Mouse (Mus musculus) cerebellum, postnatal 10 days (tissue): ENCODE data around the gene Knstrn.
A peak's percentile ranks its signal among the peaks of the same experiment; 100 is the strongest.

Experiments
- DNase-seq, 2 experiments: peaks; one replicate each; pipeline ENCODE4 v3.0.0; 2021; ENCODE audit warnings: mixed read lengths in 2 of 2

Knstrn gene

DNA sequence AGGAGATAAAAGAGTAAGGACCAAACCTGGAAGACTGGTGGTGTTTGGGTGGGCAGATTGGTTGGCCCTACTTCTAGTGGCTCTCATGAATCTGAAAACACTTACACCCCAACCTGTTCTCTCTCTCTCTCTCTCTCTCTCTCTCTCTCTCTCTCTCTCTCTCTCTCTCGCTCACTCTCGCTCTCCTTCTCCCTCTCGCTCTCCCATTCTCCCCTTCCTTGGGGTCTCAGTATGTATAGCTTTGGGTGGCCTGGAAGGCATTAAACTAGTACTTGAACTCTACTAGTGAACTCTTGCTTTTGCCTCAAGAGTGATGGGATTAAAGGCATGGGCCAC lies 48.5 kb downstream of the Knstrn start:
- DNase-seq, result no peak

DNA sequence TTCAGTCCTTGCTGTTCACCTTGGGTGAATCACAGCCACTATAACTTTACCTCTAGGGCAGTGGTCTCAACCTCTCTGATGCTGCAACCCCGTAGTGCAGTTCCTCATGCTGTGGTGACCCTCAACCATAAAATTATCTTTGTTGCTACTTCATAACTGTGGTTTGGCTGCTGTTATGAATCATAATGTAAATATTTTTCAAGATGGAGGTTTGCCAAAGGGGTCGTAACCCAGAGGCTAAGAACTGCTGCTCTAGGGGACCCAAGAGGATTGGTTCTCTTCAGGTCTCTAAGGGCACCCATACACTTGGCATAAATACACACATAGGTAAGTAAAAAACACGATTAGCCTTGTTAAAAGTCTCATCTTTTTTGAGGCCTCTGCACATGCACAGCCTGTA lies 56.8 kb downstream of the Knstrn start:
- no peak for DNase-seq

DNA sequence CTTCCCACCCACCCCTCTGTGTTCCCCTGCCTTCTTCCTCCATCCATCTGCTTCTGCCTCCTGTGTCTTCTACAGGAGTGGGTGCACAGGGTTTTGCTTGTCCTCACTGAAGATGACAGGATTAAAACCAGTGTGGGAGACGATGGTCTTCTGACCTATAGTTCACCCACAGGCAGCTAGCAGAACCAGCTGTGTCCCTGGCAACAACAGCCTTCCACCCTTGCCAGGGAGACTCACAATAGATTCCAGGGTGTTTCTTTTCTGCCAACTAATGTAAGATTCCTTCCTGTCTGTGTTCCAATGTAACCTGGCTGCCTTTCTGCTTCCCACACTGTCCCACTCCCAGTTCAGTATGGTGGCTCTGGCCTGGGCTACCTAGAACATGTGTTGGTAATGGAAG lies 57.2 kb downstream of the Knstrn start:
- DNase-seq, result no peak

DNA sequence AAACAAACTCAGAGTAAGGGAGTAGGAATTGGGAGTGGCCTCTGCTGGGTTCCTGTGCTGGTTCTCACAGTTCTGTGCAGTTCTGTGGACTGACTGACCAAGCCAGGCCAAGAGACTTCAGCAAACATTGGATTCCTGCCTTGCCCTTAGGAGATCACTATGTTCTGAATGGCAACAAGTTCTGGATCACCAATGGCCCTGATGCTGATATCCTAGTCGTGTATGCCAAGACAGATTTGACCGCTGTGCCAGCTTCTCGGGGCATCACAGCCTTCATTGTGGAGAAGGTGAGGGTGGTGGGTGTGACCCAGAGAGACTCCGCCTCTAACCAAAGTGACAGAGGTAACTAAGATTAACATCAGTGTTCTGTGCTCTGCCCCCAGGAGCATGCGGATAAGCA lies 59.2 kb downstream of the Knstrn start:
- no peak for DNase-seq

DNA sequence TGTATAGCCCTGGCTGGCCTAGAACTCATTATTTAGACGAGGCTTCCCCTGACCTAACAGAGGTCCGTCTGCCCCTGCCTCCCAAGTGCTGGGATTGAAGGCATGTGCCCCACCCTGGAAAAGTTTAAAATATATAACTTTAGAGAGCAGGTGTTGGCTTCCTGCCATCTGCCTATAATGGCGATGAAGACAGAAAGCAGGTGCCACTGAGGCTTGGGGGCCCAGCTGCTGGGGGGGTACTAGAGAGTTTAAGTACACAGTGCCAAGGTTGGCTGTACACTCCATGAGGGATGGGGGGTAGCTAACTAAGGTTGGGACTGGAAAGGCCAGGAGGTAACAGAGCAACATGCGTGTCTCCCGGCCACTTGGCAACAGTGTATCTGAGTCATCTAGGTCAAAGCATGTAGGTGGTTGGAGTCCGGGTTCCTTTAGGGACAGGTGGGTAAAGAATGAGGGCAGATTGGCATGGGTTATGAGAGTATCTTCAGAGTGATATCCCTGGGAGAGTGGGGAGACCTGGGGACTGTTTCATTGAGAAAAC lies 60.2 kb downstream of the Knstrn start:
- no peak for DNase-seq

DNA sequence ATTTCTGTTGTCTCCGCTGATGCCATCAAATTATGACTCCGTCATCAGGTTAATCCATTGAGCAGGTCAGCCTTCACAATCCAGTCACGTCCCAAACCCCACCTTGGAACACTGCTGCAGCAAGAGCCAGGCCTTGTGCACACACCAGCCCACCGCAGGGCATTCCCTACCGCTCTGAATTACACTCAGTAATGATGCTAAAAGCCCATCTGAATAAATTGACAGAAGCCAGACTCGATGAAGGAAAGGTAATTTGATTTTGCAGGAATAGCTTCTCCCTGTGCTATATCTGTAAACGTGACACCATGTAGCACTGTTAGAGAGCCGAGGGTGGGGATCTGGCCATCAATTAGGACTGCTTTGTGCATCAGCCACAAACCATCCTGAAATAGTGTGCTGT lies 61.5 kb downstream of the Knstrn start:
- no peak for DNase-seq

DNA sequence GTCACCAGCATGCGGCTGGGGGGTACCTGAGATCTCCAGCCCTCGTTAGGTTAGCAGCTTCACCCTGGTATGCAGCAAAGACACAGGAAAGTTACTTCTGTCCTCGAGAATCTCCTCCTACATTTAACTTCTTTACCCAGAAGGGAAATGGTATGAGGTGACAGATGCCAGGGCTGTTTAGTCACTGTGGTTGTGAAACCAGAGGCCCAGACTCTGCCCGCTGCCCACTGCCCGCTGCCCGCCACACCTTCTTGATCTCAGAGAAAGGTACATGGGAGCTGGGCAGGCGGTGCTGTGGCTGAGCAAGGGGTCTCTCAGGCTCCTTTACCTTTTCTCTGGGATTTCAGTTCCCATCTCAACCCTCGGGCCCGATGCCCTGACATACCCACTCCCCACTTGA lies 62.6 kb downstream of the Knstrn start:
- no peak for DNase-seq

DNA sequence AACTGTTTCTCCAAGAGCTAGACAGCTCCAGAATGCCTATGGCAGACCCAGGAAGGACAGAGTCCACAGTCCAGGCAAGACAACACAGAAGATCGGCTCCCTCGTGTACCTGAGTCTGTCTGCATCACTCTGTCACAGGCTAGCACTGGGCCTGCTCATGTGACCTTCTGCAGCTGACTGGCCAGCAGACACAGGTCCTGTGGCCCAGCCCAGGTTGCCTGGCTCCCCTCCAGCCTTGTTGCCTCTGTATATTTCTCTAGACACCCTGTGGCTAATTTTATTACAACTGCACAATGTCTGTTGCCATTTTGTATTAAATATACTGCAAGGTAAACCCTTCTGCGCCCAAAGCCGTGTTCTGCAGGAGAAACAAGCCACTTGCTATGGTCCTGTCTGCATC lies 67.2 kb downstream of the Knstrn start:
- DNase-seq, result no peak

DNA sequence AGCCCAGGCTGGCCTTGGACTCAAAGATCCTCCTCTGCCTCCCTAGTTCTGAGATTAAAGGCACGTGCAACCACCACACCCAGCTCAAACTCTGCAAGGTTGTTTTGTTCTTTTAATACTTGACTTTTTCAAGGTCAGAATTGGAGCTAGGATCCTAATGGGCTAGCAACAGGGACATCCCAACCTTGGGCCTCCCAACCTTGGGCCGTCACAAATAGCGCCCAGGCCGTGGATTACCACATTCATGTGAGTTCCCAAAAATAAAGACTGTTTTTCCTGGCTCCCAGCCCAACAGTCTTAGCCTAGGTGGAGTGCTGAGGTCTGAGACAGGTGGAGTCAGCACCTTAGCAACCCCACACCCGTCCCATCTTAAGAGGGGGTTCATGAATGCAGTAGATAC lies 68.2 kb downstream of the Knstrn start:
- no peak for DNase-seq

DNA sequence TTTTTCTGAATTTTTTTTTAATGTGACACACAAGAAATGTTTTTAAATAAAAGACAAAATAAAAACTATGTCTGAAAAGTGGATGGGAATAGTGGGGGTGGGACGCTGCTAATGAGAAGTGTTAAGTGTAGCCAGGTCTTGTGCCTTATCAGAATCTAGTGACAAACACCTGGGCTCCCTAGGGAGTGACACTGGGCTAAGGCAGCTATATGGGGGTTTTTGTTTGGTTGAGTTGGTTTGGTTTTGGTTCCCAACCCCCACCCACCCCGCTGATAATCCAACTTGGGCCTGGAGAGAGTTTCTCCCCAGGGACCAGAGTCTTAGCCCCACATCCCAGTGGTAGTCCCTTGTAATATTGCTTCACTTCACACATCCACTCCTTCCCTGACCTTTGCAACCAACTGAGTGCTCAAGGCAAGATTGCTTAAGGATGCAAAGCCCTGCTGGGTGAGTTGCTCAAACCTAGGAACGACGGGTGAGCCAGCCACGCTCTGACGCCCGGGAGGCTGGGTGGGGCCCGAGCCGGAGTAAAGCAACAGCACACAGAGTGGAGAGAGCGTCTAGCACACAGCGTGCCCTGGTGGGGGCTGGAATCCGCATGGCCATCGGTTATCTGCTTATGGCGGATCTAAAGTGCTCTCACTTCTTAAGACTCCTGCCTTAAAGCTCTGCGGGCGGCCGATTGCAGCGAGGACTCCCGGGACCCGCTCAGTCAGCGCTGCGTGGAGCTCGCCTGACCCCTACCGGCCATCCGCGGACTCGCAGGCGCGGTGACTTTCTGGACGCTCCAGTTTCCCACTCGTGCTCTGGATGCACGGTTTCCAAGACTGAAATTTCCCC lies 69.3 kb downstream of the Knstrn start:
- DNase-seq, result peak; percentile 91 to 93

DNA sequence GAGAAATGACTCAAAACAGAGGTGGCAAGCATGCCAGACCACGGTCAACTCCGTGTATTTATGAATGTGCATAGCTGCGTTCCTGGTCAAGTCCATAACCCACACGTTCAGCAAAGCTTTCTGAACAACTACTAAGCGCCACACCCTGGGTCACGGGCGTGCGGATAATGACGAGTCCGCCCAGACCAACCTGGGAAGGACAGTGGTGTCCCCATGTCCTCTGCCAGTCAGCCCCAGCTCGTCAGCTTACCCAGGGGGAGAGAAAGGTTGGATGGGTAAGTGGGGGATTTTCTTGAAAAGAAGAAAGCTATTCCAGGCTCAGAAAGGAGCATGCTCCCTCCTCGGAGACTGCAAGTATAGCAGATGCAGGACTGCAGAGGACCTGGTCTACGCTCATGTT lies 73.6 kb downstream of the Knstrn start:
- no peak for DNase-seq

DNA sequence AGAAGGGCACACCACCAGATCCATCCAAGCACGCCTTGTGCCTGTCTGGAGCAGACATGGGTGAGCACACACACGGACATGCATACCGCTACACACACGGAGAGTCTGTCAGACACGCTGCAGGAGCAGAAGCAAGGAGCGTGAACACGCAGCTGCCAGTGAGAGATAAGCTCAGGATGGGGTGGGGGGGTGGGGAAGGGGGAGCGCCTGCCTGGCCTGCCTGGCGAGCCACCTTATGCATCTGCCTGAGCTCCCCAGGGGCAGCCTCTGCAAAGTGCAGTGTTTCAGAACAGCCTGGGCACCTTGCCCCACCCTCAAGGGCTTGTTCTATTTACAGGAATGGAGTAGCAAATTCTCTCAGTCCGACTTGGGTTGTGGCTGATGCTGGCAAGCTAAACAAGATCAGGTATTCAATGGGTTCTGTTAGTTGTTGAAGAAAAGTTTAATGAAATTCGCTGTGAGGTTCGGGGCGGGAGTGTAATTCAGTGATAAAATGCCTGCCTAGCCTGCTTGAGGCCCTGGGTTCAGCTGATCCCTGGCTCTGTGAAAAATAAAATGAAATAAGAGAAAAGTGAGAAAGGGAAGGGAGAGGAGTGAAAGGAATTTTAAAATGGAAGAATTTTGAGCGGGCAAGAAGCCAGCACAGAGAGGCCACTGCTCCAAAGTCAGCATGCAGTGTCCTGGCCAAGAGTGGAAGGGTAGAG lies 74.2 kb downstream of the Knstrn start:
- no peak for DNase-seq

DNA sequence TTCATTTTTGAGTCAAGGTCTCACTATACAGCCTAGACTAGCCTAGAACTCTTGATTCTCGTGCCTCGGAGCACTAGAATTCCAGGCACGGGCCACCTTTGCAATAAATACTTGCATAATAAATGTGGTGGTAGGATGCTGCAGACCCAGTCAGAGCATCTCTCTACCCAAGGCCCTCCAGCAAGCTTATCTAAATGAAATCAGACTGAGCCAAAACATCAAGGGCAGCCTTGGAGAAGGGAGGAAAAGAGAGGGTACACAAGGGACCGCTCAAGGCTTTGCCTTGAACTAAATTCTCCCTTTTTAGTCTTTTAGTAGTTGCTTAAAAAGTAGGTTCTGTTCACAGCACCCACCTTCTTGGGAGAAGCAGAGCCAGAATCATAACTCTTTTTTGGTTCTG lies 77.4 kb downstream of the Knstrn start:
- DNase-seq, result no peak

DNA sequence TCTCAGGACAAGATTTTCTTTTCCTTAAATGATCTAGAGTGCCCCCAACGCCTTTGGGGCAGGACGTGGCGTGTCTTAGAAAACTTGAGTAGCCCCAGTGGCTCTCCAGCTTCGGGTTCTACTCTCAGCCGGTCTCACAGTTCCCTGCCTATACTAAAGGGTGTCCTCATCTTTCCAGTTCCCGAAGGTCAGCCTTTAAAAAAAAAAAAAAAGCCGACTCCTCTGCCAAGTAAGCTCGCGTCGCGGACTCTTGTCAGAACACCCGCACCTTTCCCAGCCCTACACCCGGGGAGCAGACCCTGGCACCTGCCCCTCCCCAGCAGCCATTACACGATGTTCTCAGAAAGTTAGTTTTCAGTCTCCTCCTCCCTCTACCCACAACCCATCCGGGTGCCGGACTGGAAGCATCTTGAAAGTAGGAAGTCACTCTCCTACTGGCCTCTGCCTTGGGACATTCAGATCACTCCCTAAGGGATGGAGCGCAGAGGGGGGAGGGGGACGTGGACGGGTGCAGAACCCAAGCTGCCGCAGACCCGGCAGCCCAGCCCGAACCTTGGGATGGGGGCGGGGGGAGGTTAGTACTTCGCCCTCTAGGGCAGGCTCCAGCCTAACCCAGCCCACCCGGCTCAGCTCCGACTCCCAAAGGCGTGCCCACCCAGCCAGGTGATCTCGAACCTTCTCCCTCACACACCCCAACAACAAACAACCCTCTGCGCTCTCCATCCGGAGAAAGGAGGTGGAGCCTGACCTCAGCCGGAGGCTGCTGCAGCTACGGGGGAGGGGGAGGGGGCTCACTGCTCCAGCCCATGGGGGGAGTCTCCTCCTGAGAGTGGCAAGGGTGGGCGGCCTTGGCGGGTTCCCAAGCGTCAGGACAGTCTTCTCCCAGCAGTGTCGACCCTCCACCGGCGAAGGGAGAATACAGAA lies 82.4 kb downstream of the Knstrn start:
- DNase-seq, result peak; percentile 69 to 71

DNA sequence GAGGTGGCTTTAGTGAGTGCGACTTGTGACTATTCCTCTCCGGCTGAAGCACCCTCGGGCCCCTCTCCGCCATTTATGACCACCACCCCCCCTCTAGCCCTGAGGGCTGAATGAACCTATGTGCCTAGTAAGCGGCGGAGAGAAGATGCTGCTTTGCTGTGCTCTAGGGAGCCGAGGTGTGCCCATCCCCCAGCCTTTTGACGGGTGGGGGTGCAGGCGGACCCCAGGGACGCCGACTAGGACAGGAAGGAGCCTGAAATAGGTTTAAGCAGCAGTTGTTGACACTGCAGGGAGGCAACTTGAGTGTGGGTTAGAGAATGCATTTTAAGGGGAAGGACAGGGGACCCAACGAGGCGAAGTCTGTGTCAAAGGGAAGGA lies 83.1 kb downstream of the Knstrn start:
- peak; percentile 42 to 56 for DNase-seq

DNA sequence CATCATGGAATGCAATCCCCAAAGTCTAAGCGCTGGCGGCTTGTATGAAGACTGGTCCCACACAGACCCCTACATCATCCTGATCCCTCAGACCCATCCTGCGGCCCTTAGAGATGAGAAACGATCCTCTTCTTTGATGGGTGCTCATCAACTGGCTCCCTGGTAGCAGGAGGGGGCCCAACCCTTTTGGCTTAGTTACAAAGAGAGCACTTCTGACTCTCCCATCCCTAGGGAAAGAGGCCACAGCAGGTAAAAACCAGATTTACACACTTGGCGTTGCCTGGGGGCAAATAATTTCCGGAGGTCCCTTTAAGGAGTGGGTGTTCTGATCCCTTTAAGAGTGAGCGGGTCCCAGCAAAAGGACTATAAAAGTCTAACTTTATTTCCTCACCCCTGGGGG lies 83.6 kb downstream of the Knstrn start:
- peak; percentile 26 to 36 for DNase-seq

DNA sequence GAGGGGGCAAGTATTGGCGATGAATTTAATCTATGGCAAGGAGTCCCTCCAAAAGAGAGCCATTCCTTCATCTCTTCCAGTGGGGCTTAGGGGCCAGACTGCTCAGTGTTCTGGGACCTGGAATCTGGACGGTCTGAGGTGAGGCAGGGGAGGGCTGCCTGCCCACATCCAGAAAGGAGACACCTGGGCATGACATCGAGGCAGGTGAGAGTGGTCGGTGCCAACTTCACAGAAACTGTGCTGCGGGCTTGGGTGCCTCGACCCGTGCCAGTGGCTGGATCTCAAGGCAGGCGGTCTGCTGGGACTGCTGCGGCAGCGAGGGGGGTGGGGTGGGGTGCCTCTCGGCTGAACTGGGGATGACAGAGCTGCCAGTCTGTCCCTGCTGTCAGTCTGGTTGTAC lies 84.0 kb downstream of the Knstrn start:
- no peak for DNase-seq

DNA sequence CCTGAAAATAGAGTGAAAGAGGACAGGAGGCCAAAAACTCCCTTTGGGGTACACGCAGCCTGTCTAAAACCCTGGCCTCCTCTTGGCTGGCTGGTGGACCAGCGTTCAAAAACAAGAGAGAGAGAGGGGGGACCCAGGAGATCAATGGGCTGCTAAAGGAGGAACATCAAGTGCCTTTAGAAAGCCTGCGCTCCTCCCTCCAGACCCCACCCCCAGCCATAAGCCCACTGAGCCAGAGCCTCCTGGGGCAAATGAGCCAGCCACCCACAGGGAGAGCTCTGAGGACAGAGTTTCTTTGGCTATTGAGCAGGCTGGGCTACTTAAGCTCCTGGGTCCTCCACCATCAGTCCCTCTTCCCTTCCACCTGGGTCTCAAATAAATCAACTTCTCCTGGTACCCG lies 85.0 kb downstream of the Knstrn start:
- no peak for DNase-seq

DNA sequence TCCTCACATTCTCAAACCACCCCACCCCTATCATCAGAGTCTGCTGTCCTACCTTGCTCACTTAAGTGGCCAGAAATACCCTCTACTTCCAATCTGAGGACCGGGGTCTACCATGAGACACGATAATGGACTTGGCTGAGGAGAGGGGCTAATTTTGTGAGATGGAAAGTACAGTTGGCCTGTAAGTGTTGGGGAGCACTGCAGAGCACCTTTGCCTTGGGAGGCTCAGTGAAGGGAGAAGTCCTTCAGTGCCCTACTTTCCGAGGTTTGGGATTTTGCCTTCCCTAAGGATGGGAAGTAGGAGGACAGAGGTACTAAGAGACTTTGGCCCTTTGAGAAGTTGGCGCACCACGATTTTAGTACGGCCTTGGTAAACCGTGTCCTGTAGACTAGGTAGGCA lies 85.5 kb downstream of the Knstrn start:
- DNase-seq, result no peak

DNA sequence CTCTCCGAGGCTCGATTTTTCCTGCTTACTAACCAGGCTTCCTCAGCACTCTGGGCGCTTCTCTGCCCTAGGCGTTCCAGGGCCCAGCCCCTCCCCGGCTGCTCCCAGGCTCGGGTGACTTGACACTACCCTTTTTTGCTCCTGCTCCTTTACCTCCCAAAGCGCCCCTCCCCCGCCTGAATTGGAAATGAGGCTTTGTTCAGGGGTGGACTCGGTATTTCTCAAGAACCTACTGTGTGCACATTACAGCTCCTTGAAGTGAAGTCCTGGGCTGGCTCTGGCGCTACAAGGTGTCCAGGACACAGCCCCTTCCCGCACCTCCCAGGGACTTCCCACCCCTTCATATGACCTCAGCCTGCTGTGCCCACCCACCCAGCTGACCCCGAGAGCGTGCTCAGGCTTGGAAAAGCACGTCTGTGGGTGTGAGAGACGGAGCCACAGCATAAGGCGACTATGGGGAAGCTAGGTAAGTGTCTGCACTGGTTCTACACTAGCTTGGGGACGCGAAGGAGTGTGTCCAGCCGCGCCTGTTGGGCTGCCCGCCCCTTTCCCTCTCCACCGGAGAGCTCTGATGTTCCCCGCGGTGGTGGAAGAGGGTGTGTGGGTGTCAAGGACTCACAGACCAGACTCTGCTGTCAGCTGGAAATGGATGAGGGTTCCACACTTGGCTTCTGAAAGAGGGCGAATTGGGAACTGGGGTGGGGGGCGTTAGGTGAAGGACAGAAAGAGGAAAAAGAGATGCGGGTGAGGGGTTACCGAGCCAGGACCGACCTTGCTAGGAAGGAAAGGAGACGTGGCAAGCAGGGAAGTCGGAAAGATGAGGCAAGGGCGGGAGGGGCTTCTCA lies 86.4 kb downstream of the Knstrn start, which contains the start of gene Bahd1:
Gene Bahd1, plus strand, starts transcription at position 397 of the 845 bp plus-strand sequence.
- peak; percentile 55 to 56 for DNase-seq

DNA sequence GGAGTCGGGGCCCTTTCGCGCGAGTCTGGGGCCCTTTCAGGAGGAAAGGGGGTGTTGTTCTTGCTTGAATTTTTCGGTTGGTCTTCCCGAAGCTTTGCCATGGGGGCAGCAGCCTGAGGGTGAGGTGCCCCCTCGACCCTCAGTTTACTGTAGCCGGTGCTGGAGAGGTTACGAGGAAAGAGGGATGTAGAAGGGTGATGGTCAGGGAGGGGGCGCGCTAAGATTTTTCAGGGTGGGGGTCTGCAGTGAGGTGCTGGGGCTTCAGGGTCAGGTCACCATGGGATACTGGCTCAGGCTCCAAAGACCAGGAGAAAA lies 87.0 kb downstream of the Knstrn start:
- DNase-seq, result no peak
